Mouse (Mus musculus) neural tube, embryonic 12.5 days (tissue): ENCODE data around the gene Pgap3. TPM values are rescaled to one million over a fixed set of nuclear protein-coding genes. Genes with fewer than 3 reads are reported as not detected.

Experiments
- ATAC-seq: fragments of 200-750 bp; cut with Nextera tagmentation; 2 replicates; pipeline ENCODE4 v1.8.0; 2017; ENCODE audit warnings: low read depth, mild to moderate bottlenecking, moderate TSS enrichment, moderate library complexity; ENCODE audit not compliant: low FRiP score
- H3K27ac ChIP-seq: fragments of 300-500 bp; sonication (generic); 2 replicates; pipeline ENCODE4 v1.5.1; 2016
- H3K27me3 ChIP-seq: fragments of 300-500 bp; sonication (generic); replicated peaks from 2 replicates; pipeline ENCODE4 v1.6.1; 2016; ENCODE audit warnings: mild to moderate bottlenecking
- H3K36me3 ChIP-seq: fragments of 300-500 bp; sonication (generic); 2 replicates; pipeline ENCODE4 v1.6.1; 2016; ENCODE audit warnings: mild to moderate bottlenecking
- H3K4me1 ChIP-seq: fragments of 300-500 bp; sonication (generic); 2 replicates; pipeline ENCODE4 v1.6.1; 2016
- H3K4me2 ChIP-seq: fragments of 300-500 bp; sonication (generic); replicated peaks from 2 replicates; pipeline ENCODE4 v1.6.1; 2016; ENCODE audit warnings: mild to moderate bottlenecking
- H3K4me3 ChIP-seq: fragments of 300-500 bp; sonication (generic); 2 replicates; pipeline ENCODE4 v1.5.1; 2016
- H3K9ac ChIP-seq: fragments of 300-500 bp; sonication (generic); 2 replicates; pipeline ENCODE4 v1.6.1; 2016; ENCODE audit warnings: mild to moderate bottlenecking
- H3K9me3 ChIP-seq: fragments of 300-500 bp; sonication (generic); 2 replicates; pipeline ENCODE4 v1.6.1; 2016; ENCODE audit warnings: mild to moderate bottlenecking
- WGBS: fragments of 180-500 bp; shearing (Covaris S2); methylation state at CpG from one replicate; pipeline ENCODE4 v1.1.7; 2016; 5-methylcytosine and 5-hydroxymethylcytosine counted together
- polyA plus RNA-seq: library from polyadenylated mRNA; unstranded; fragments of >200 nt; fragmentation: Nextera tagmentation; extraction: Ambion mirVana; gene quantifications from 2 replicates; pipeline ENCODE4 v1.2.1, GENCODE M21; 2016

Pgap3 gene
- 9.0 and 9.5 TPM in 2 replicates for polyA plus RNA-seq

DNA sequence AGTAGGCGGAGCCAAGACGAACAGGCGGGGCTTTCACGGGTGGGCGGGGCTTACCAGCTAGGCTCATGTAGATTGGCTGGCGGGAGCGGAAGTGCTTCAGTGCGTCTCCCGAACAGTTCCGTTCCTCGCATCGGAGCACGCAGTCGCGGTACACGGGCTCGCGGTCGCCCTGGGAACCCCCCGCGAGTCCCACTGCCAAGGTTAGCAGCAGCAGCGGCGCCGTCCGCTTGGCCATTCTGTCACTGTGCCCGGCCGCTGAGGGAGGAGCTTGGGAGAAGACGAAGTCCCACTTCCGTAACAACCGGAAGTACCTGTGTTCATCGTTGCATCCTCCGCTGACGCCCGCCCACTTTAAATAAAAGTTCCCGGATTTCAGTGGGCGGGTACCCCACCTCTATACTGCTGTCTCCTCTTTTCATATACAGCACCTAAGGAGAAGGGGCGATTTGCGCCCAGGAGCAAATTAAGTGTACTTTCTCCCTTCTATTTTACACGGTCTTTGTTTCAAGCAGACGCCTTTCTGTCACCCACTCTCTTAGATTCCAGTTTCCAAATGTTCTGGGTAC, at the start of gene Pgap3:
Gene Pgap3 (minus strand): TSS at position 330 of the 566 bp plus-strand sequence.
- peaks cover 8% of the 10 kb centered on the region for H3K4me1 ChIP-seq
- peak within 1 kb of the TSS; percentile 63 for H3K4me3 ChIP-seq
- 1% methylated on average over 40 of the region's 40 CpGs for WGBS
- no peaks in the 10 kb centered on the region for H3K9me3 ChIP-seq
- H3K4me2 ChIP-seq = peak within 1 kb of the TSS; percentile 74
- peak; percentile 92 for ATAC-seq
- peak within 1 kb of the TSS; percentile 66 for H3K9ac ChIP-seq
- peaks cover 3% of the 10 kb centered on the region for H3K27me3 ChIP-seq
- H3K27ac ChIP-seq = peak within 1 kb of the TSS; percentile 89
- H3K36me3 ChIP-seq = no peaks in the 10 kb centered on the region

DNA sequence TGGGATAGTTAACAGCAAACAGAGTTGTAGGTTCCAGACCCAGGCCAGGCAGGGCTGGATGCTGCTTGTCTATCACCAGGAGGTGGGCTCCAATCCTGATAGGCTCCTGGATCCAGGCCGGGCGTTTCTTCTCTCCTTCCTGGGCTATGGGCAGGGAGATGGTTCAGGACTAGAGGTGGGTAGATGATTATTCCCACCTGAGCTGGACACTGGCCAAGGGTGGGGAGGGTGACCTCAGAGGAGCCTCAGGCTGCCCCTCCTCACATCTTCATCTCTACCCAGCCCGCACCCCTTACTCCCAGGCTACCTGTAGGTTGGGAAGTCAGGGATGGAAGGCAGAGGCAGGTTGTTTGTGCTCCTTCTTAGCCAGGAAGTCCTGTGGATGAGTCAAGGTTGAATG, 49.1 kb upstream of the Pgap3 start:
- WGBS = 86% methylated on average over 3 of the region's 3 CpGs
- H3K4me3 ChIP-seq = no peak overlapping the region
- H3K27me3 ChIP-seq = peaks cover 35% of the 10 kb centered on the region
- H3K4me2 ChIP-seq = no peak overlapping the region
- H3K9me3 ChIP-seq = no peaks in the 10 kb centered on the region
- no peak overlapping the region for H3K9ac ChIP-seq
- H3K4me1 ChIP-seq = peaks cover 3% of the 10 kb centered on the region; the same call in 1 of the 2 replicates
- ATAC-seq = no peak
- no peak overlapping the region for H3K27ac ChIP-seq
- H3K36me3 ChIP-seq = no peaks in the 10 kb centered on the region

DNA sequence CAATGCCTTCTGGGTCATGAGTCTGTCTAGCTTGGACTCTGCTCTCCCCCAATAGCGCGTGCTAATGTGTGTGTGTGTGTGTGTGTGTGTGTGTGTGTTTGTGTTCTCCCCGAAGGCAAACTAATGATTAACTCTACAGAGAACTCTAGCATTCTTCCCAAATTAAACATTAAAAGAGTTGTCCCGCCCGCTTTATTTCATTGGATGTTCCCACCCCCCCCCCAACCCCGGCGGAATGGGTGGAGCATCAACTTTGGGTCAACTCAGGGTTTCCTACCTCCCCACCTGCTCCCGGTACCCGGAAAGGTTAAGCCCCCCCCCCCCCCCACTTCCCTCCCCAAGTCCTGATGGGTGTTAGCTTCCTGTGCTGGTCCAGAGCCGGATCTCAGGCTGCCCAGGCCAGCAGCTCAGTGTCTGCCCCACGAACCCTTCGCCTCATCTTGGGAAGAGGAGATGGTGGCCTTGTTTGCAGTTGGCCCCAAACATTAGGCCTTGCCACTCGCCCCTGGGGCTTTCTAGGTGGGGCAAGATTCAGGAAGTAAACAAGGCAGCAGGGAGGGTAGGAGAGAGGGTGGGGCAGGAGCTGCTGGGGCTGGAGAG, 48.0 kb upstream of the Pgap3 start:
- no peak overlapping the region for H3K4me2 ChIP-seq
- no peak overlapping the region for H3K9ac ChIP-seq
- peaks cover 35% of the 10 kb centered on the region for H3K27me3 ChIP-seq

DNA sequence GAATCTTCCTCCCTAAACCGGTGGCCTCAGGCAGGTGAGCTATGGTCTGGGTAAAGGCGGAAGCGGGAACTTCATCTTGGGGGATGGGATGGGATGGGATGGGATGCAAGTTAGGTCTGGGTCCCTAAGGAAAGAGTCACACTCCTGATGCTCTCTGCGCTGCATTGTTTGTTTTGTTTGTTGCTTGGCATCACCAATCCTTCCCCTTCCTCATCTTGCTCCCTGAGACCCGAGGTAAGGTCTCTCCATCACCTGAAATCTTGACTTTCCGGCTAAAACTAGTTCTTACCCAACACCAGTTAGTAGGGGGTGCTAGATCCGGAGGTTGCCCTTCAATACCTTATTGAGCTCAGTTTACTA, 47.2 kb upstream of the Pgap3 start:
- Histone ChIP-seq H3K4me2 (peak overlapping the region; percentile 19; the same call in 1 of the 2 replicates), H3K4me1 (peaks cover 3% of the 10 kb centered on the region; the same call in 1 of the 2 replicates), H3K4me3 (no peak overlapping the region), H3K9me3 (peaks cover 3% of the 10 kb centered on the region; the same call in 1 of the 2 replicates), H3K36me3 (no peaks in the 10 kb centered on the region), H3K9ac (no peak overlapping the region), H3K27ac (no peak overlapping the region), H3K27me3 (peaks cover 35% of the 10 kb centered on the region)
- no peak for ATAC-seq
- 16% methylated on average over 7 of the region's 7 CpGs for WGBS

More for the DNA sequence above, 48.0 kb upstream of the Pgap3 start:
- no peak overlapping the region for H3K27ac ChIP-seq
- no peak for ATAC-seq
- peaks cover 3% of the 10 kb centered on the region; the same call in 1 of the 2 replicates for H3K9me3 ChIP-seq
- 27% methylated on average over 13 of the region's 13 CpGs for WGBS
- H3K36me3 ChIP-seq = no peaks in the 10 kb centered on the region
- H3K4me3 ChIP-seq = no peak overlapping the region
- peaks cover 3% of the 10 kb centered on the region; the same call in 1 of the 2 replicates for H3K4me1 ChIP-seq

DNA sequence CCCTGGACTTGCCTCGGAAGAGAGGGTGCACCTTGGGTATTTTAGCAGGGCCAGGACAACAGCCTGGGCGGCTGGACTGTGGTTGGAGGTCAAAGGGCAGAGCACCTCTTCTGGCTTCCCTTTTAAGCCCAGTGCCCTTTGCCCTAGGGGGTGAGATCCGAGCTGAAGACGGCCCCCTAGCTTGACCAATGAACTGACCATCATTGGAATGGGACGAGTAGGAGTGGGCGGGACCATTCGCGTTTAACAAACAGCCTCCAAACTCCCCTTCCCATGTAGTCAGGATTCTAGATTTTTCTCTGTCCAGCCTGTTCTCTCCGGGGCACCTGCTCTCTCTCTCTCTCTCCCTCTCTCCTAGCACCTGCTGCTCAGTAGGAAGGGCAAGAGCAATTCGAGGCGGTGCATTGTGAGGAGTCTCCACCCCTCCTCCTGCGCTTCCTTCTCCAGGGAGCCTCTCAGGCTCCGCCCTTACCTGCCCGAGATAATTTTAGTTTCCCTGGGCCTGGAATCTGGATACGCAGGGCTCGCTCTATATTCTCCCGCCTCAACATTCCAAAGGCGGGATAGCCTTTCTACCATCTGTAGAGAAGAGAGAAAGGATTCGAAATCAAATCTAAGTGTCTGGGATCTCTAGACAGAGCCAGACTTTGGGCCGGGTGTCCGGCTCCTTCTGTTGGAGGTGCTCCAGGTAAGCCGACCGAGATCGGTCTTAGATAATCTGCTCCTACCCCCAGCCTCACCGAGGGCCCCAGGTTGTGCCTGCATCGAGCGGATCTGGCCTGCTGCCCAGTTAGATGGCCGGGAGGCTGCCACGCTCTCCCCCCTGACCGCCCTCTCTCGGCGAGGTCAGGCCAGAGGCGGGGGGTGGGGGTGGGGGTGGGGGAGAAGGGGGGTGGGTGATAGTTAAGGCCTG, 46.5 kb upstream of the Pgap3 start:
- H3K4me3 ChIP-seq = no peak overlapping the region
- H3K36me3 ChIP-seq = no peaks in the 10 kb centered on the region
- H3K27ac ChIP-seq = no peak overlapping the region
- H3K4me1 ChIP-seq = peaks cover 3% of the 10 kb centered on the region; the same call in 1 of the 2 replicates
- peaks cover 3% of the 10 kb centered on the region; the same call in 1 of the 2 replicates for H3K9me3 ChIP-seq
- peaks cover 35% of the 10 kb centered on the region for H3K27me3 ChIP-seq
- 4% methylated on average over 33 of the region's 33 CpGs for WGBS
- no peak overlapping the region for H3K9ac ChIP-seq
- H3K4me2 ChIP-seq = peak overlapping the region; percentile 19; the same call in 1 of the 2 replicates
- ATAC-seq = no peak

DNA sequence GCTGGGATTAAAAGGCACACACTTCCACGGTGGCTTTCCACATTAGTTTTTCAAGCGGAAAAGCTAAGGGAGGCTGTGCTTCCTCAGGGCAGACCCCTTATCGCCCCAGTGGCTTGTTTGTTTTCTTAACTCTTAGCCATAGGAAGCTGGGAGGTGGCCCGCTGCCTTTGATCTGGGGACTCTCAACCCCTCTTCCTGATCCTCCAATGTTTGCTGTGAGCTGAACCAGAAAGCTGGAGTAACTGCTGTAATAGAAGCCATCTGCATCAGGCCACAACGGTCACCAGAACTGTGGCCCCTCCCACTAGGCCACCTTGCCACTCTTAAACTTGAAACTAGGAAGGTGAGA, 45.9 kb upstream of the Pgap3 start, which contains the start of gene Grb7:
Gene Grb7 (plus strand): TSS at position 182 of the 349 bp plus-strand sequence.
- peaks cover 3% of the 10 kb centered on the region; the same call in 1 of the 2 replicates for H3K4me1 ChIP-seq
- H3K9ac ChIP-seq = no peak within 1 kb of the TSS
- no peaks in the 10 kb centered on the region for H3K36me3 ChIP-seq
- H3K27me3 ChIP-seq = peaks cover 35% of the 10 kb centered on the region
- peak within 1 kb of the TSS; percentile 19; the same call in 1 of the 2 replicates for H3K4me2 ChIP-seq
- peaks cover 3% of the 10 kb centered on the region; the same call in 1 of the 2 replicates for H3K9me3 ChIP-seq
- no peak for ATAC-seq
- H3K4me3 ChIP-seq = no peak within 1 kb of the TSS
- no peak within 1 kb of the TSS for H3K27ac ChIP-seq
- 15% methylated on average over 5 of the region's 5 CpGs for WGBS

DNA sequence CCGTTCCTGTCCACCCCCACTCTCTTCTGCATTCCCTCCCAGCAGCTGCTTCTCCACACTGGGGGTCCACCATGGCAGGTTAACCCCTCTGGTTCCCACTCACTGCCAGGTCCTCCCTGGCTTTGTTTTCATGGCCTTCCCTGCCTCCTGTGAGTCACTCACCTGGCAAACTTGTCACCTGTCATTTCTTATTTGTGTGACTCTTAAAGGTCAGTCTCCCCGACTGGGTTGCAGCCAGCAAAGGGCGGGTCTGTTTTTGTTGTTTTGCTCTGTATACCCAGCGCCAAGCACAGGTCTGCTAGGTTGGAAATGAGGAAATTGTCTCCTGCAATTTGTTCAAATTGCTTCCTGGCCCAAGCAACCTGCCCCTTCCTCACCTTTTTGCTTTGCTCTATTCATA, 45.4 kb upstream of the Pgap3 start:
- Histone ChIP-seq H3K9ac (no peak overlapping the region), H3K4me3 (no peak overlapping the region), H3K36me3 (no peaks in the 10 kb centered on the region), H3K9me3 (peaks cover 3% of the 10 kb centered on the region; the same call in 1 of the 2 replicates), H3K4me2 (no peak overlapping the region), H3K4me1 (peaks cover 3% of the 10 kb centered on the region; the same call in 1 of the 2 replicates), H3K27ac (no peak overlapping the region), H3K27me3 (peaks cover 35% of the 10 kb centered on the region)
- no peak for ATAC-seq
- 65% methylated on average over 4 of the region's 4 CpGs for WGBS

DNA sequence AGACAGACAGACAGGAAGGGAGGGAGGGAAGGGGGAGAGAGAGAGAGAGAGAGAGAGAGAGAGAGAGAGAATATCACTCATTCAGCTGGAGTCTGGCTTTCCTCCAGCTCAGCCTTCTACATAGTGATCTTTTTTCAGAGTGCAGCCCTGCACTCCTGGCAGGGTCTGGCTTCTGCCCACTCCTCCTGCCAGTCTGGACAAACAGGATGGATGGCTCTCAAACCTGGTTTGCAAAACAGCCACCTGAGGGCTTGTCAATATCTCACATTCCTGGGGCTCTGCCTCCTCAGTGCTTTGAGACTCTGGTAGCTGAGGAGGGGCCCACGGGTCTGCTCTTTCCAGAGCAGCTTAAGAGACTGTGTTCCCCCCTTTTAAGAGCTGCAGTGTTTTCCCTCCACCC, 44.9 kb upstream of the Pgap3 start:
- Histone ChIP-seq H3K36me3 (no peaks in the 10 kb centered on the region), H3K4me3 (no peak overlapping the region), H3K9me3 (peaks cover 3% of the 10 kb centered on the region; the same call in 1 of the 2 replicates), H3K27me3 (peaks cover 35% of the 10 kb centered on the region), H3K27ac (no peak overlapping the region), H3K4me1 (peaks cover 3% of the 10 kb centered on the region; the same call in 1 of the 2 replicates), H3K9ac (no peak overlapping the region), H3K4me2 (no peak overlapping the region)
- ATAC-seq = no peak
- 45% methylated on average over 1 of the region's 1 CpGs for WGBS

DNA sequence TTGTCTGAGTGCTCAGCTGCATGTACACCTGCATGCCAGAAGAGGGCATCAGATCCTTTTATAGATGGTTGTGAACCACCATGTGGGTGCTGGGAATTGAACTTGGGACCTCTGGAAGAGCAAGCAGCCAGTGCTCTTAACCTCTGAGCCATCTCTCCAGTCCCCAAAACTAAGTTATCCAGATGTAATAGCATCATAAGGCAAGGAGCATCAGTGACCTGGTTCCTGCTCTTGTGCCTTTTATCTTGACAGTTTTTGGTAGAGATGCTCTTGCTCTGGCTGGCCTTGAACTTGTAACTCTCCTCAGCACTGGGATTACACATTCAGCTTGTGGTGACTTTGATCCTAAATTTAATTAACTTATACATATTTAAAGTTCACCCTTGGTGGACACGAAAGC, 43.4 kb upstream of the Pgap3 start:
- 95% methylated on average over 1 of the region's 1 CpGs for WGBS
- H3K27me3 ChIP-seq = peaks cover 34% of the 10 kb centered on the region
- no peak overlapping the region for H3K9ac ChIP-seq
- no peak overlapping the region for H3K27ac ChIP-seq
- no peak overlapping the region for H3K4me3 ChIP-seq
- peaks cover 3% of the 10 kb centered on the region; the same call in 1 of the 2 replicates for H3K9me3 ChIP-seq
- H3K4me1 ChIP-seq = peaks cover 3% of the 10 kb centered on the region; the same call in 1 of the 2 replicates
- ATAC-seq = no peak
- H3K4me2 ChIP-seq = no peak overlapping the region
- no peaks in the 10 kb centered on the region for H3K36me3 ChIP-seq

DNA sequence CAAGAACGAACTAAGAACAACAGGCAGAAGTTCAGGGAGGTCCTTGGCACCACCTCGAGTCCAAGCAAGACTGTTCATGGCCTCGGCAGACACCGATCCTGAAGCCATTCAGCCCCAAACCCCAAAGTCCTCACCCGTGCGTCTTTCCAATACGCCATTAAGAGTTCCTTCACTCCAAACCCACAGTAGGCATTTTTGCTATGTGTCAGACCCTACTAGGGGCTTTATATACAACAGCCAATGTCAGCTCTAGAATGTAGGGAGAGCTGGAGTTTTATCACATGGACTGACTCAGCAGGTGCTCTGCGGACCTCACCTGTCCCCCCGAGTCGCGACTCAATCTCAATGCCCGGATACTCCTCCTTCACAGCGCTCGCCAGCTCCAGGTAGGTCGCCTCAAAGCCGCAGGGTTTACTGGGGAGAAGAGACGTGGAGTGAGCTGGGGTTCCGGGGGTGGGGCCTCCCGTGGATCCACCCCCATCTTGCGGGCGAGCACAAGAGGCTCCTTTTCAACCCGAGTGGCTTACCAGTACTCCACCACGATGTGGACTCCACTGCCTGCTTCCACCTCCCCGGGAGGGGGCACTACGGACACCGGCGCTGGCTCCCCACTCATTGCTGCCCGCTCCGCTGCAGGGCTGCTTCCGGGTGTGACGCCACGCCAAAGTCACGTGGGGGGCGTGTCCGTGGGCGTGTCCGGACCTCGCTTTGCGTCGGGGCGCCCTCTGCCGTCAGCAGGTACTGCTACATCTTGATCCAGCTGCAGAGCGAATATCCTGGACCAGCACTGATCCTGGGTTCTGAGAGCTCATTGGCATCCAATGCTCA, 38.3 kb upstream of the Pgap3 start, which contains the start of gene Mien1:
Gene Mien1 (minus strand): TSS at position 661 of the 828 bp plus-strand sequence.
- Histone ChIP-seq H3K4me2 (peak within 1 kb of the TSS; percentile 87), H3K4me1 (peaks cover 10% of the 10 kb centered on the region), H3K9me3 (peaks cover under 1% of the 10 kb centered on the region; the same call in 1 of the 2 replicates), H3K27ac (no peak within 1 kb of the TSS; the same call in 1 of the 2 replicates), H3K4me3 (peak within 1 kb of the TSS; percentile 80), H3K9ac (peak within 1 kb of the TSS; percentile 66), H3K36me3 (peaks cover 25% of the 10 kb centered on the region; the same call in 1 of the 2 replicates), H3K27me3 (no peaks in the 10 kb centered on the region)
- WGBS = 3% methylated on average over 43 of the region's 43 CpGs
- peak; percentile 86 for ATAC-seq

DNA sequence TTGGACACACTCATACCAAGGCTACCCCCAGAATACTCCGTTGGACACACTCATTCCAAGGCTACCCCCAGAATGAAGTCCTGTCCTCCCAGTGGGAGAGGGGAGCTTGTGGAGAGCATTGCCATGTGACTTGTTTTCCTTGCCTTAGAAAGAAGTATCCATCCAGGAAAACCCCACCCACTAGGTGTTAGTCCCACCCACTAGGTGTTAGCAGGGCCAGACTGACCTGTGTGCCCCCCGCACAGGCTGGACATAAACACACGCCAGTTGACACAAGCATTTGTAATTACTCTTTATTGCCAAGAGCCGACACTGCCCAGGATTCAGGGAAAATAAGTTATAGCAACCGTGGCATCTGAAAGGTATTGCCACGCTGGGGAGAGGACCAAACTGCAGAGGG, 37.2 kb upstream of the Pgap3 start:
- H3K36me3 ChIP-seq = peaks cover 33% of the 10 kb centered on the region
- H3K27ac ChIP-seq = no peak overlapping the region
- H3K9ac ChIP-seq = no peak overlapping the region
- H3K4me2 ChIP-seq = peak overlapping the region; percentile 87; the same call in 1 of the 2 replicates
- H3K4me1 ChIP-seq = peaks cover 10% of the 10 kb centered on the region
- no peak overlapping the region for H3K4me3 ChIP-seq
- no peaks in the 10 kb centered on the region for H3K27me3 ChIP-seq
- no peaks in the 10 kb centered on the region for H3K9me3 ChIP-seq
- WGBS = 80% methylated on average over 6 of the region's 6 CpGs
- no peak for ATAC-seq
